Mouse (Mus musculus): ENCODE data around the gene Tmem53. TPM values are rescaled to one million over a fixed set of nuclear protein-coding genes. Genes with fewer than 3 reads are reported as not detected.
A peak's percentile ranks its signal among the peaks of the same experiment; 100 is the strongest.

The Tmem53 gene
- polyA plus RNA-seq, 1 experiment = not detected

GRCm38 (mm10) chr4:117220741-117221515 is 30.8 kb upstream of the Tmem53 start:
- Histone ChIP-seq H3K27ac (ENCODE audit: insufficient read depth, low read depth, low read length) (no peak overlapping the region), H3K4me3 (ENCODE audit: insufficient read depth, low read depth, low read length) (no peak overlapping the region), H3K4me1 (ENCODE audit: control insufficient read depth, insufficient read depth, low read length) (peaks cover 7% of the 10 kb centered on the region; the same call in 1 of the 2 replicates)
- WGBS = 81% methylated on average over 9 of the region's 9 CpGs
- no peak for TF ChIP-seq CTCF (IDR thresholded peaks at IDR 0.05; ENCODE audit: insufficient read depth, low read depth, low read length)
- no peak for TF ChIP-seq POLR2A (IDR thresholded peaks at IDR 0.05; ENCODE audit: insufficient read depth, low read depth, low read length)

DNA sequence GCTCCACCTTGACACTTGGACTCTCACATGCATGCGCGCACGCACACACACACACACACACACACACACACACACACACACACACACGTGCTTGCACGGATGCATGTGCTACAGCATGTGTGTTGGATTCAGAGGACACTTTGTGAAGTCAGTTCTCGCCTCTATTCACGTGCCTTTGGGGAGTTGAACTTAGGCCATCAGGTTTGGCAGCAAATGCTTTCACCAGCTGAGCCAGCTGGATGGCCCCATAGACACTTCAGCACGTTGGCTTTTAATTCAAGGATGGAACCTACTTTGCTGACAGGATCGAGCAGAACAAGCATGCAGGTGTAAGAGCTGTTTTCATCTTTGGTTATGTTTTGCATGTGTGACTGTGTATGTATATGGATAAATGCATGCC is 29.9 kb upstream of the Tmem53 start:
- peaks cover 5% of the 10 kb centered on the region; the same call in 1 of the 2 replicates for H3K4me1 ChIP-seq (ENCODE audit: control insufficient read depth, insufficient read depth, low read length)
- H3K4me3 ChIP-seq (ENCODE audit: insufficient read depth, low read depth, low read length) = no peak overlapping the region
- TF ChIP-seq CTCF (IDR thresholded peaks at IDR 0.05; ENCODE audit: insufficient read depth, low read depth, low read length) = no peak
- TF ChIP-seq POLR2A (IDR thresholded peaks at IDR 0.05; ENCODE audit: insufficient read depth, low read depth, low read length) = no peak
- 78% methylated on average over 9 of the region's 9 CpGs for WGBS
- no peak overlapping the region for H3K27ac ChIP-seq (ENCODE audit: insufficient read depth, low read depth, low read length)

DNA sequence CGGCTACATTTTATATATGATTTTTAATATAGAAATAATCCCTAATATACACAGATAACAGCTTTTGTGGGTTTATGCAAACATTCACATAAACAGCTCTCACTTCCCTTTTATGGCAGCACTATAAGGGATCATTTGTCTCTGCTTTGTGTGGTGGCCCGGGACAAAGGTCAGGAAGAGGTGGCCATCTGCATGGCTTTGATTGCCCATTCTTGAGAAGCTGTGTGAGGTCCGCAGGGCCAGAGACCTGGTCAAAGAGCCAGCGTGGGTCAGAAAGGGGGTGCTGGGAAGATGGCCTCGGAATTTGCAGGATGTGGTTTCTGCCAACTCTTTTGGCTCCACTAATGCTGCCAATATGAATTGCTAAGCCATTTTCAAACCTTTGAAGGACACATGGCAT is 28.8 kb upstream of the Tmem53 start:
- WGBS = 70% methylated on average over 5 of the region's 5 CpGs
- Histone ChIP-seq H3K4me3 (ENCODE audit: insufficient read depth, low read depth, low read length) (no peak overlapping the region), H3K27ac (ENCODE audit: insufficient read depth, low read depth, low read length) (no peak overlapping the region), H3K4me1 (ENCODE audit: control insufficient read depth, insufficient read depth, low read length) (no peaks in the 10 kb centered on the region)
- TF ChIP-seq POLR2A (IDR thresholded peaks at IDR 0.05; ENCODE audit: insufficient read depth, low read depth, low read length) (no peak), CTCF (IDR thresholded peaks at IDR 0.05; ENCODE audit: insufficient read depth, low read depth, low read length) (no peak)

DNA sequence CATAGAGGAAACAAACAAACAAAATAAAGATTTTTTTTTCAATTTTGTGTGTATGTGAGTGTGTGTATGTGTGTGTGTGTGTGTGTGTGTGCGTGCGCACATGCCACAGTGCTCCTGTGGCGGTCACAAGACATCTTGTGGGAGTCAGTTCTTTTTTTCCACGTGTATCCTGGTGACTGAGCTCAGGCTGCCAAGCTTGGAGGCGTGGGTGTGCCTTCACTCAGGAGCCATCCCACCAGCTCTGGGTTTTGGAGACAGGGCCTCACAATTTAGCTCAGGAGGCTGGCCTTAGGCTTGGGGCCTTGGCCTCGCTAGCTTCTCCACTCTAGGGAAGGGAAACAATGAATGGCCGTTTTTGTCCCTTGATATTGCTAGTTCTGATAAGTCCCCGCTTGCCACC is 27.6 kb upstream of the Tmem53 start:
- H3K27ac ChIP-seq (ENCODE audit: insufficient read depth, low read depth, low read length) = no peak overlapping the region
- no peak overlapping the region for H3K4me3 ChIP-seq (ENCODE audit: insufficient read depth, low read depth, low read length)
- 82% methylated on average over 8 of the region's 8 CpGs for WGBS
- no peaks in the 10 kb centered on the region for H3K4me1 ChIP-seq (ENCODE audit: control insufficient read depth, insufficient read depth, low read length)
- TF ChIP-seq POLR2A (IDR thresholded peaks at IDR 0.05; ENCODE audit: insufficient read depth, low read depth, low read length) (no peak), CTCF (IDR thresholded peaks at IDR 0.05; ENCODE audit: insufficient read depth, low read depth, low read length) (no peak)

DNA sequence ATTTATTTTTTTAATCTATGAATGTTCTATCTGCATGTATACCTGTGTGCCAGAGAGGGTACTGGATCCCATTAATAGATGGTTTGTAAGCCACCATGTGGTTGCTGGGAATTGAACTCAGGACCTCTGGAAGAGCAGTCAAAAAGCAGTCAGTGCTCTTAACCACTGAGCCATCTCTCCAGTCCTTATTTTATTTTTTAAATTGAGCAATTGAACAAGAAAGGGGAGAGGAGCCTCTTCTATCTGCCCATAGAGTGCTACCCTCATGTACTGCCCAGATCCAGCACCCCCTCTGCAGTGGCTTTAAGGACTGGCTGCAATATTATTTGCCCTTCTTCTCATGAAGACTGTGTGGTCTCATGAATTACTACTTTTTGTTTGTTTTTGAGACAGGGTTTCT is 26.5 kb upstream of the Tmem53 start:
- TF ChIP-seq CTCF (IDR thresholded peaks at IDR 0.05; ENCODE audit: insufficient read depth, low read depth, low read length) (no peak), POLR2A (IDR thresholded peaks at IDR 0.05; ENCODE audit: insufficient read depth, low read depth, low read length) (no peak)
- Histone ChIP-seq H3K4me1 (ENCODE audit: control insufficient read depth, insufficient read depth, low read length) (no peaks in the 10 kb centered on the region), H3K27ac (ENCODE audit: insufficient read depth, low read depth, low read length) (no peak overlapping the region), H3K4me3 (ENCODE audit: insufficient read depth, low read depth, low read length) (no peak overlapping the region)

DNA sequence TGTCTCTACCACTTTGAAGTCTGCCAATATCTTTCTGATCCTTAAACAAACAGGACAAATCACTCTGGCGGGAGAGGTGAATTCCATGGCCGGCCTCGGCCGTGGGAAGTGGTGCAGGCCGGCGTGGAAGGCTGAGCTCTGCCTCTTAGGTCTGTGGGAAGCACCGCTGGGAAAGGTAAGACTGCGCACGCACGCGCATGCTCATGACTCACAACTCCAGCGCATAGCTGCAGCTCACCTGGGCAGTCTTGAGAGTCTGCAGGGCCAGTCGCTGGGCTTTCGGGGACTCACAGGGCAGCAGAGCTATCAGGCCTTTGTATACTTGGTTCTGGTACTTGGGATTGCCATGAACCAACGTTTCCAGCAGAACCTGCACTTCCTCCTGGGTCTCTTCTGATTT is 22.2 kb upstream of the Tmem53 start:
- TF ChIP-seq POLR2A (IDR thresholded peaks at IDR 0.05; ENCODE audit: insufficient read depth, low read depth, low read length) (no peak), CTCF (IDR thresholded peaks at IDR 0.05; ENCODE audit: insufficient read depth, low read depth, low read length) (no peak)
- WGBS = 86% methylated on average over 15 of the region's 15 CpGs

GRCm38 (mm10) chr4:117230331-117230730 is 21.4 kb upstream of the Tmem53 start:
- peak; percentile 26; the same call in 1 of the 2 replicates for TF ChIP-seq CTCF (IDR thresholded peaks at IDR 0.05; ENCODE audit: insufficient read depth, low read depth, low read length)
- TF ChIP-seq POLR2A (IDR thresholded peaks at IDR 0.05; ENCODE audit: insufficient read depth, low read depth, low read length) = no peak
- H3K4me1 ChIP-seq (ENCODE audit: control insufficient read depth, insufficient read depth, low read length) = no peaks in the 10 kb centered on the region
- no peak overlapping the region for H3K4me3 ChIP-seq (ENCODE audit: insufficient read depth, low read depth, low read length)
- 56% methylated on average over 10 of the region's 10 CpGs for WGBS
- no peak overlapping the region for H3K27ac ChIP-seq (ENCODE audit: insufficient read depth, low read depth, low read length)

More for the DNA sequence above, 22.2 kb upstream of the Tmem53 start:
- Histone ChIP-seq H3K4me3 (ENCODE audit: insufficient read depth, low read depth, low read length) (no peak overlapping the region), H3K27ac (ENCODE audit: insufficient read depth, low read depth, low read length) (no peak overlapping the region), H3K4me1 (ENCODE audit: control insufficient read depth, insufficient read depth, low read length) (no peaks in the 10 kb centered on the region)

DNA sequence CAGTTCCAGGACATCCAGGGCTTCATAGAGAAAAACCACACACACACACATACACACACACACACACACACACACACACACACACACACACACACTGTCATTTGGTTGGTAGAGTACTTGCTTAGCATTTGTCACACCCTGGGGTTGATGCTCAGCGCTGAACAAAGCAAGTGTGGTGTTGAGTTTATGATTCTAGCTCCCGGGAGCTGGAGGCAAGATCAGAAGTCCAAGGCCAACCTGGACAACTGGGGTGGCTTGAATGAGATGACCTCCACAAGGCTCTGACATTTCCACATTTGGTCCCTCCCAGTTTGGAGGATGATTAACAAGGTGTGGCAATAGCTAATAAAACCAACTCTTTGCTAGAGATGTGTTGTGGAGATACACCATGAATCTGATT is 20.5 kb upstream of the Tmem53 start:
- Histone ChIP-seq H3K4me3 (ENCODE audit: insufficient read depth, low read depth, low read length) (no peak overlapping the region), H3K27ac (ENCODE audit: insufficient read depth, low read depth, low read length) (no peak overlapping the region), H3K4me1 (ENCODE audit: control insufficient read depth, insufficient read depth, low read length) (no peaks in the 10 kb centered on the region)
- 93% methylated on average over 2 of the region's 2 CpGs for WGBS
- TF ChIP-seq POLR2A (IDR thresholded peaks at IDR 0.05; ENCODE audit: insufficient read depth, low read depth, low read length) (no peak), CTCF (IDR thresholded peaks at IDR 0.05; ENCODE audit: insufficient read depth, low read depth, low read length) (no peak)

DNA sequence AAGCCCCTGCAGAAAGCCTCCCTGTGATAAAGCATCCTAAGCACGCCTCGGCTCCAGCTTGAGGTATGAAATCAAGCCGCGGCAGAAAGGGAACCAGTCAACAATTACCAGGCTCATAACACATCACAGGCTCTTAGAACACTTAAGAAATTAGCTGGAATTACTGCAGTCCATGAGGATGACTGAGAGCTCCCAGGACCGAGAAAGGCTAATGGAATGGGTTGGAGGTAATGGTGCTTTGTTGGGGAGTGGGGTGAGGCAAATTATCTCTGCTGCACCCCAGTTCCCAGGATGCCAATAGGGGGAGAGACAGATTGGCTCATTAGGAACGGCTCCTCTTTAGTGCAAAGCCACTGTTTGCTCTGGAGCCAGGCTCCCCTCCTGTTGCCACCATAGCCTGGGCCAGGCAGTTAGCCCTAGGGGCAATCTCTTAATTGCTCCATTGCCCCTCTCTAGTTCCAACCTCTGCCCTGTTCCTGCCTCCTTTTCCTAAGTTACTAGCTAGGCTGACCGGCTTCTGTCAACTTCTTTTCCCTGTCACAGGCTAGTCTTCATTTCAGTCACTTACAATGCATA is 17.5 kb upstream of the Tmem53 start:
- Histone ChIP-seq H3K4me1 (ENCODE audit: control insufficient read depth, insufficient read depth, low read length) (no peaks in the 10 kb centered on the region), H3K27ac (ENCODE audit: insufficient read depth, low read depth, low read length) (no peak overlapping the region), H3K4me3 (ENCODE audit: insufficient read depth, low read depth, low read length) (no peak overlapping the region)
- WGBS = 69% methylated on average over 7 of the region's 7 CpGs
- no peak for TF ChIP-seq CTCF (IDR thresholded peaks at IDR 0.05; ENCODE audit: insufficient read depth, low read depth, low read length)
- TF ChIP-seq POLR2A (IDR thresholded peaks at IDR 0.05; ENCODE audit: insufficient read depth, low read depth, low read length) = no peak

Measured in olfactory bulb, adult 2 months (tissue).